Mouse (Mus musculus) induced T-regulatory cell, adult 2 months (primary cell): Measurements from ENCODE around the gene Actl10.

ENCODE experiments used
- DNase-seq: peaks from one replicate; pipeline ENCODE4 v3.0.0-alpha.2; 2012; ENCODE audit warnings: low read depth

Actl10 gene

DNA sequence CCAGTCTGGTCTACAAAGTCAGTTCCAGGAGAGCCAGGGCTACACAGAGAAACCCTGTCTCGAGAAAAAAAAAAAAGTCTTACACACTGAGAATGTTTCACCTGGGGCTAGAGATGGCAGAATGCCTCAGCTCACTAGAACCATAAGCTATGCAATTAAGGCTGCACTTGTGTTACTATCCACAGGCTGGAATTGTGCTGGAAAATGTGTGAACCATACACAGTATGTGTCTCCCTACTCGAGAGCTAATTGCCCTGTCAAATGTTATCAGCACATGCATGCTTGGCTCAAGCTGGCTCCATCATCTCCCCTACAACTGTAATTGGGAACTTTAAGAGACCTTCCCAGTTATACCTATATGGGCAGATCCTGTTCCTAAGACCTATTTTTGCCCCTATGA lies 639 bp upstream of the Actl10 start:
- DNase-seq = no peak

- DNase-seq = no peak
Observed at GRCm38 (mm10) chr2:154551927-154552326, 351 bp downstream of the Actl10 start.

- peak; percentile 67 for DNase-seq
Observed at GRCm38 (mm10) chr2:154552424-154552907, 890 bp downstream of the Actl10 start.

- no peak for DNase-seq
Observed at GRCm38 (mm10) chr2:154555235-154555634, 3.7 kb downstream of the Actl10 start.

DNA sequence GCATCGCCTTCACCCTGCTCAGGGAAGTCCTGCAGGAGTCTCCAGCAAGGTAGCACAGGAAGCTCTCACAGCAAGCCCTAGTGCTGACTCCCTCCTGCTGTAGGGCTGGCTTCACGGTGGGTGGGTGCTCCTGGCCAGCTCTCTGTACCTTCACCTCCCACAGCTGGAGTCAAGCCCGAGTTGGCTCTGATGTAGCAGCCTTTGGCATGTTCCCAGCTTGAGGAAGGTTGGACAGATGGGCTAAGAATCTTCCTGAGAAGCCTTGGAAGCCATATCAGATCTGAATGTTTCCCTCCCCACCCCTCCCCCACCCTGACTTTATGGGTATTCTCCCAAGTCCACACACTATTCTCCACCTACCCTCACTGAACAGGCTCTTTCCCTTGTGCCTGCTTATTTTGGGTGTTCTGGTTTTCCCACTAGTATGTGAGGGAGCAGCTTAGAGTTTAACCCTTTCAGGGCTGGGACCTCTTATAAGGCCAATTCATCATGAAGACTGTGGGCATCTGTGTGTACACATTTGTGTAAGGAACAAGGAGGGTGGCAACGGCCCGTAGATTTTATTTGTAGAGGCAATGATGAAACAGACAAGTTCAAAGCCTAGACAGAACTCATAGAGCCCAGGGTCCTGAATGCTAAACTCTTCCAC lies 5.7 kb downstream of the Actl10 start:
- DNase-seq = no peak

DNA sequence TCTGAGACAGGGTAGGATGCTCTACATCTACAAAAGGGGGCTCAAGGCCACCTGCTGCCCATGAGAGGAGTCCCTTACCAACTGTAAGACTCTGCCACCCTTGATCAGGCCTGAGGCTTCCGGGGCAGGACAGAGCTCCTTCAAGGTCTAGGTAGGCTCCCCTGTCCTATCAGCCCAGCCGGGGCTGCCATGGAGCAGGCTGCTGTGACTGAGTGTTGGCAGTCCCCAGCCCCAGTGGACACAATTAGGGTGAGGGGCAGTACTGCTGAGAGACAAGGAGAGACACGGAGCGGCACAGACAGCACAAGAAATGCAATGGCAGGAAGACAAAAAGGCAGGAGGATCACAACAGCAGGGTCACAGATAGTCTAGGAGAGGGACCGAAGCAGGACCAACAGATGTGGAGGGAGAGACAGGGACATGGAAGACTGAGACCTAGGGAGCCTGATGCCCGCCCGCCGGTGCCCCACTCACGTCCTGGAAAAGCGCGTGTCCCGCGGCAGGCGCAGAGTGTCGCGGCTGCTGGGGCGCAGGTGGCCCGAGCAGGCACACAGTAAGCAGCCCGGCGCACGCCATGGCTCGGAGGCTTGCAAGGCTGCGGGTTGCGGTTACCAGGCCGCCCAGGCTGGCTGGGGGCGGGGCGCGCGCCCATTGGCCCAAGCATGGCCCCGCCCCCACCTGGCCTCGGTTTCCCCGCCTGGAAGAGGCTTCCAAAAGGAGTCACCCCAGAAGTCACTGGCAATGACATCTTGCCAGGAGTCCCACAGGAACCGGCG lies 6.9 kb downstream of the Actl10 start, which contains the start of gene Necab3:
Necab3 (minus strand) TSS at position 627 of the 776 bp plus-strand sequence.
- peak; percentile 66 for DNase-seq

DNA sequence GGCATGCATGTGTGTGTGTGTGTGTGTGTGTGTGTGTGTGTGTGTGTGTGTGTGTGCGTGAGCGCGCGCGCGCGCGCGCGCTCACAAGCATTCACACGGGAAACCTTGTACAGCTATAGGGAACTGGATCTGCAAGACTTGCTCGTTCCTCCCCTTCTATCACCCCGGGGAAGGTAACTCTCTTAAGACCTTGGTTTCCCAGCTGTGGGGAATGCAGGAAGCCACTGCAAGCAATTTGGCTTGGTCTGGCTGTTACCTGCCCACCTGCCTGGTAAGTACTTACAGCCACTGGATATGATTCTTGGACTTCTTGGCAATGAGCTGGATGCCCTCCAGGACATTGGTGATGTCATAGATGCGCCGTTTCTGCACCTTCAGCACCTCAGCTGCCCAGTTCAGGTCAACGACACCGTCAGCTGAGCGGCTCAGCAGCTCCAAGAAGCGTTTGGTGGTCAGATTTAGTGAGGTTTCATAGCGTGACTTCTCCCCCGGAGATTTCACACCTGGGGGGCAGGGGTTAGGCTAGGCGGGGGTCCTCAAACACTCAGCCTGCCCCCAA lies 12.1 kb downstream of the Actl10 start:
- no peak for DNase-seq

DNA sequence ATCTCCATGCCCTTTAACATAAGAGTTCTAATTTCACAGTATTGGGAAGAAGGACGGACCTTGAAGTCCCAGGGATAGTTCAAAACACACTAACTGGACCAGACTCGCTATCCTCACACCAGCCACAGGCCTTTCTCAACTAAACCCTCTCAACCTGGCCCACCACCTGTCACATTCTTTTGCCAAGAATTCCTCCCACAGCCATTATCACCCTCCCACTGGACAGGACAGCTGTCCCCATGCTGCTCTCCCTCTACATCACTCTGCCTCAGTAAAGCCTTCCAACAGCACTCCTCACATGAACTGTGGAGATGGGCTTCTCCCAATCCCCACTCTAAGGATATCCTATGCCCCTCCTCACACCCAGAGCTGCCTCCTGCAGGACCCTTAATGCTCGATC lies 14.0 kb downstream of the Actl10 start:
- DNase-seq = no peak

- no peak for DNase-seq
Observed at GRCm38 (mm10) chr2:154566641-154567040, 15.1 kb downstream of the Actl10 start.

- no peak for DNase-seq
Observed at GRCm38 (mm10) chr2:154567766-154568165, 16.2 kb downstream of the Actl10 start.

DNA sequence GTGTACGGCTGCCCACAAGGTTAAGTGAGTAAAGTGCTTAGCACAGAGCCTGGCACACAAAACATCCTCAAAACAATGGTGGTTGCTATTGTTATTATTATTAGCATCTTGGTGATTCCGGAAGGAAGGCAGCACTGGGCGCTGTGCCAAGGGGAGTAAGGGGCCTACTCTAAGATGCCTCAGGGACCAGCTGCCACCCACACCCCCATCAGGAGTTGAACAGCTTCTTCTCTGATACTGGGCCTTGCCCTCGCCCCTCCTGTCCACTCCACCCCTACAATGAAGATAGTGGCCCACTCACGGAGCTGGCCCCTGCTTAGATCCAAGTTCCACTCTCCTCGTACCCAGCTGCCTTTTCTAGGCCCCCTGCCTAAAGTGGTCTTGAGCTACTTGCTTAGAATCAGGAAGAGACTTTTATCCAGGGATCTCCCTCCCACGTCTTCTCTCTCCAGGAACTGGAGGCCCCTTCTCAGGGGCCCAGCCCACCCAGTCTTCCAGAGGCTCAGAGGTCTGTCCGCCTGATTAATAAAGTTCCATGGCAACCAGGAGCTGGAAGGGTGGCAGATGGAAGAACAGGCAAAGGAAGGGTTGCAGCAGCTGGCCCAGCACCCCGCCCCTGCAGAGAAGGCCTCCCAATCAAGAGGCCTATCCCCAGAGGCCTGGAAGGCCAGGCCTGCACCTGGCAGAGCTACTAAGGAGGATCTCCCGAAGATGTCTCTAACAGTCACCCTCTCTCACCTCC lies 16.9 kb downstream of the Actl10 start:
- DNase-seq = peak; percentile 26

- DNase-seq = peak; percentile 86
Observed at GRCm38 (mm10) chr2:154569071-154569748, 17.6 kb downstream of the Actl10 start.

GRCm38 (mm10) chr2:154569836-154570286 lies 18.3 kb downstream of the Actl10 start, which contains the start of gene E2f1:
TSS of gene E2f1 (minus strand) at chr2:154569892.
- DNase-seq = peak; percentile 96

GRCm38 (mm10) chr2:154570666-154571065 lies 19.1 kb downstream of the Actl10 start:
- DNase-seq = peak; percentile 43

GRCm38 (mm10) chr2:154571266-154571665 lies 19.7 kb downstream of the Actl10 start:
- peak; percentile 52 for DNase-seq

DNA sequence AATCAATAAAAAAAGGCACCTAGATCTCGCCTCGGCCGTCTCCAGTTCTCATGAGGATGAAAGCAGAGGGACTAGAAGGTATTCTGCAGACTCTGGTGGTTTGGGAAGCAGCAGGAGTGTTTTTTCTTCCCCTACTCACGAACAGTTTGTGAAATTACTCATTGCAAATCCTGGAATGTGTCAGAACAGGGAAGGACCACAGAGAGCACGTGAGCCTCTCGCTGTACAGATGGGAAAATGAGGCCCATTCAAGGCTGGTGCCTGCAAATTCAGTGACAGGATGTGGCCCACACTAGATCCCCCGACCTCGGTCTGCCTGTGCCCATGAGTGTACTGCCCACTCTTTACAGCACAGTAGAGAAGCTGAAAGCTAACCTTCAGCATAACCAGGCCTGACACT lies 20.4 kb downstream of the Actl10 start:
- no peak for DNase-seq

DNA sequence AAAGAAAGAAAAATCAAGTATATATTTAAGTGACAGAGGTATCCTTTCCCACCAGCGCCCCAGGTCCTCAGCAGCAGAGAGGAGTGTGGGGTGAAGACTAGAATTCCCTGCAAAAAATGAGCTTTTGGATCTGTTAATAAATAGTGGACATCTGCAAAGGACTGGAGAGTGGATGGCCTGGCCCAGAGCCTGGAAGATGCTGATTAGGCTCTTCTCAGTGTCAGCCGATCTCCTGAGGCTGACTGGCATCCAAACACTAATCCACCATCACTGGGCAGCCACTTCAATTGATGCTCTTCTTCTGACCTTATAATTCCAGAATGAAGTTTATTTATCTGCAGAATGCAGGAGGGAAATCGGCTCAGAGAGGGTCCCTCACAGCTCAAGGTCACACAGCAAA lies 21.4 kb downstream of the Actl10 start:
- no peak for DNase-seq

DNA sequence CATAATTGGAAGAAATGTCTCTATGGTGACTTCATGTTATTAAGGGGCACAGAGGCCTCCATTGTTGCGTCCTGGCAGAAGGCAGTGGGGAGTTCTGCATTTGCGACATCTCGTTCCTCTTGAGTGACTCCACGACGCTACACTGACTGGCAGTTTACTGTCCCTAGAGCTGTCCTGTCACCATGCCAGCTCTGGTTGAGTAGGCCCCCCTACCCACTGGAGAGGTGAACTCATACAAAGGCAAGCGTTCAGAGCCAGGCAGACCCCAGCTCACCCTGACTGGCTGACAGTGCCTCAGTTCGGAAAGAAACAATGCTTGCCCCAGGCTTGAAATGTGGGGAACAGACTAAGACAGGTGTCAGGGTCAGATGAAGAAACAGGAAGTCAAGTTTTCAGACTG lies 22.7 kb downstream of the Actl10 start:
- DNase-seq = no peak

- no peak for DNase-seq
Observed at GRCm38 (mm10) chr2:154576876-154577743, 25.5 kb downstream of the Actl10 start.

- DNase-seq = no peak
Observed at GRCm38 (mm10) chr2:154577744-154578067, 26.1 kb downstream of the Actl10 start.

DNA sequence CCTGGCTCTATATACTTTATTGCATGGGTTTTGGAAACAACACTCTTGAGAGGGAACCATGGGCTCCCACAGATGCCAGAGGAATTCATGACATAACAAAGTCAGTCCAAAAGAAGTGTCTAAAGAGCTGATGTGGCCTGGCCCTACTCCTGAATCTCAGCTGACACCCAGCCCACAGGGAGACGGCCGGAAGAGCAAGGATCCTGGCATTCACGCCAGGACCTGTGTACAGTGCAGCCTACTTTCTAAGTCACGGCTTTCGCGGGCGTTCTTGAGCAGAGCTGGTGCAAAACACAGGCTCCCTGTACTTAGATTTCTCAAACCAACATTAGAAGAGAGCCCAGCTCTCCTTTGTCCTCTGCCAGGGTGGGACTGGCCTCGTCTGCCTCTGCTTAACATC lies 29.0 kb downstream of the Actl10 start:
- no peak for DNase-seq
